Mouse (Mus musculus): ENCODE measurements around the gene Dleu7.

DNA sequence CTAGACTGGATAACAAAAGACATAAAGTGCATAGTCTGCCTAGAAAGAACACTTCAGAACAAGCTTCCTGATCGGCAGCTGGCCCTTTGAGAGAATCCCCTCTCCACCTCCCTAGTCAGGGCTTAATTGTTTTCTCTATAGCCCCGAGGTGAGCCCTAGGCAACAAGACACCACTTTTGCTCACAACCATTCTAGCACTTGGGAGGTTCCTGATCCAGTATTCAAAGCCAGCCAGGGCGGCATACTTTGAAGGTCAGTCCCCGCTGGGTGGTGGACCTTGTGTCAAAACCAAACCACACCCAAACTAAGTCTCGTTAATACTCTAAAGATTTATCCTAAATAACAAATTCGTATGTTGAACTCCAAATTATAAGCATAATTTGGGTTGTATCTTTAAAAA lies 38.6 kb upstream of the Dleu7 start:
- TF ChIP-seq ZNF384 (IDR thresholded peaks at IDR 0.05; ENCODE audit: low read depth, low read length) (no peak), ZC3H11A (IDR thresholded peaks at IDR 0.05; ENCODE audit: borderline replicate concordance, low read depth, low read length) (no peak), CHD2 (IDR thresholded peaks at IDR 0.05; ENCODE audit: low read depth, low read length) (peak; percentile 35; the same call in 1 of the 2 replicates), HCFC1 (IDR thresholded peaks at IDR 0.05; ENCODE audit: borderline replicate concordance, insufficient read depth, low read length) (no peak), MAFK (IDR thresholded peaks at IDR 0.05; ENCODE audit: insufficient read depth, low read depth, low read length) (no peak)

Measured in ES-E14 (cell line).